Mouse (Mus musculus): ENCODE data around the gene Ccdc28b.

Ccdc28b gene

GRCm38 (mm10) chr4:129622803-129623535, 778 bp downstream of the Ccdc28b start:
- DNase-seq: no peak

GRCm38 (mm10) chr4:129622120-129622802, 1.5 kb downstream of the Ccdc28b start:
- DNase-seq: no peak

- DNase-seq: no peak
Measured at GRCm38 (mm10) chr4:129621283-129621841, 2.4 kb downstream of the Ccdc28b start.

GRCm38 (mm10) chr4:129620419-129621282, 3.1 kb downstream of the Ccdc28b start:
- no peak for DNase-seq

GRCm38 (mm10) chr4:129618786-129619691, 4.7 kb downstream of the Ccdc28b start, which contains the start of gene Iqcc:
Gene Iqcc, minus strand, starts transcription at chr4:129619099.
- DNase-seq: peak; percentile 95 to 96

GRCm38 (mm10) chr4:129618031-129618430, 5.7 kb downstream of the Ccdc28b start:
- DNase-seq: no peak

GRCm38 (mm10) chr4:129617121-129617641, 6.6 kb downstream of the Ccdc28b start:
- DNase-seq: no peak

- DNase-seq: no peak
Measured at GRCm38 (mm10) chr4:129616631-129617030, 7.1 kb downstream of the Ccdc28b start.

- DNase-seq: no peak
Measured at GRCm38 (mm10) chr4:129615801-129616290, 7.9 kb downstream of the Ccdc28b start.

GRCm38 (mm10) chr4:129614093-129614492, 9.7 kb downstream of the Ccdc28b start, which contains the start of gene Dcdc2b:
Gene Dcdc2b, minus strand, starts transcription at chr4:129614257.
- DNase-seq: peak in 1 of 2 experiments; percentile 4

- no peak for DNase-seq
Measured at GRCm38 (mm10) chr4:129610472-129610871, 13.3 kb downstream of the Ccdc28b start.

- peak; percentile 77 to 89 for DNase-seq
Measured at GRCm38 (mm10) chr4:129610026-129610425, 13.7 kb downstream of the Ccdc28b start.

GRCm38 (mm10) chr4:129609139-129609631, 14.6 kb downstream of the Ccdc28b start:
- peak in 1 of 2 experiments; percentile 60 for DNase-seq

GRCm38 (mm10) chr4:129608426-129609025, 15.2 kb downstream of the Ccdc28b start:
- DNase-seq: peak; percentile 65 to 75

- peak; percentile 74 to 82 for DNase-seq
Measured at GRCm38 (mm10) chr4:129600233-129601158, 23.3 kb downstream of the Ccdc28b start, which contains the start of the genes Eif3i and Tmem234. Gene Eif3i, minus strand, starts transcription at chr4:129600648. Gene Tmem234, plus strand, starts transcription at chr4:129600668.

GRCm38 (mm10) chr4:129588865-129589264, 34.9 kb downstream of the Ccdc28b start:
- no peak for DNase-seq

GRCm38 (mm10) chr4:129586943-129587342, 36.8 kb downstream of the Ccdc28b start:
- no peak for DNase-seq

- DNase-seq: no peak
Measured at GRCm38 (mm10) chr4:129585773-129586172, 38.0 kb downstream of the Ccdc28b start.
